Mouse (Mus musculus) heart, postnatal 25 days (tissue): ENCODE measurements around the gene Arhgef17. TPM values are rescaled to one million over a fixed set of nuclear protein-coding genes. Genes with fewer than 3 reads are reported as not detected.

Source experiments
- DNase-seq: peaks from one replicate; pipeline ENCODE4 v3.0.0; 2022; ENCODE audit warnings: low spot score
- intact Hi-C: fragments of 180-260 bp; cut with DNase I; formaldehyde crosslinking; loops from one replicate; pipeline ENCODE4 v1.15.1; 2025
- total RNA-seq, 2 experiments: library from RNA; stranded (reverse); gene quantifications; 2 replicates each; pipeline ENCODE4 v1.2.3; 2021

Gene Arhgef17
- total RNA-seq, 2 experiments from 2014 or later: 24.0 to 28.8 TPM

GRCm38 (mm10) chr7:100881950-100882349, 50.0 kb downstream of the Arhgef17 start:
- no peak for DNase-seq
- intact Hi-C loops: no loop called here

DNA sequence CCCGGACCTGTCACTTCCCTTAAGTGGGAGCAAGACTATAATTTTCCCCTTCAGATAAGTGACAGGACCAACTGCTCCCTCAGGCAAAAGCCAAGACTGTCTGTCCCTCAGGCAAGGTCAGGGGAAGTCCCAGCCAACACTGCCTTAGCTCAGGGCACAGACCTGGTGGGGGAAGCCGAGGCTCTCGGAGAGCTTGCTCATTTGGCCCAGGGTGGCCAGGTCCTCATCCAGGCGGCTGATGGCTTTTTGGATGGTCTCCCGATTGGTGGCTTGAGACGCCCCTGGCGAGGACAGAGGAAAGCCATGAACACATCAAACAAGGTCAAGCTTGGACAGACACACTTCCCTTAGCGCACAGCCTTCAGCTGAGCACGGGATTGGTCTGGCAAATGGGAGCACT, 50.4 kb downstream of the Arhgef17 start:
- DNase-seq: no peak
- intact Hi-C loops: no loop called here

DNA sequence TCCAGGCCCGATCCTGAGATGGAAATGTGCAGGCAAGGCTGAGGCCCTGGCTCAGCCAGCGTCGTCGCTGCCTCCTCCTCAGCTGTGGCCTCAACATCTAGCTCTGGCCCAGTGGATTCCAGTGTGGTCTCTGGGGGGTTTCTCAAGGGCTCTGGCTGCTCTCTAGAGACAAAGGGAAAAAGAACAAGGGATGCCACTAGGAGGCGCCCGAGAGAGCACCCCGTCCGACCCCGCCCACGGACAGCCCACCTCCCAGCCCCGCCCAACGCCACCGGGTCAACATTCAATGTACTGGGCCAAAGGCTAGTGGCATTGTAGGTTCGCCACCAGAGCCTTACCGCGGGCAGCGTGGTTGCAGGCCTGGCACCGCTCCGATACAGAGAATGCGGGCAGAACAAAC, 52.3 kb downstream of the Arhgef17 start:
- intact Hi-C loops: no loop called here
- DNase-seq: no peak

DNA sequence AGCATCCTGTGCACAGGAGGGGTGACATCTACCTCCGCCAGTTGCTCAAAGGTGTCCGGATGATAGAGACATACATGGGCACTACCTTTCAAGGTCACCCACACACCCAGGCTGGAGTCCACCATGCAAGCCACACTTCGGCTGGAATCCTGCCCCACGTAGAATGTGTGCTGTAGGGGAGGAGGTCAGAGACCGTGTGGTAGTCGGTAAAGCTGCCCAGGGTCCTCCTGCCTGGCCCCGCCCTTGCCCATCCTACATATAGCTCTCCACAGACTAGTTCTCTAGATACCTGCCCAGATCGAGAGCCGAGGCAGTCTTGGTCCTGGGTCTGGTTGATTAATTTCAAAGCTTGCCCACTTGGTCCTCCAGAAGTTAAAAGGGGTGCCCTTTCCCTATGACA, 55.1 kb downstream of the Arhgef17 start:
- DNase-seq: no peak
- intact Hi-C loops: no loop called here

DNA sequence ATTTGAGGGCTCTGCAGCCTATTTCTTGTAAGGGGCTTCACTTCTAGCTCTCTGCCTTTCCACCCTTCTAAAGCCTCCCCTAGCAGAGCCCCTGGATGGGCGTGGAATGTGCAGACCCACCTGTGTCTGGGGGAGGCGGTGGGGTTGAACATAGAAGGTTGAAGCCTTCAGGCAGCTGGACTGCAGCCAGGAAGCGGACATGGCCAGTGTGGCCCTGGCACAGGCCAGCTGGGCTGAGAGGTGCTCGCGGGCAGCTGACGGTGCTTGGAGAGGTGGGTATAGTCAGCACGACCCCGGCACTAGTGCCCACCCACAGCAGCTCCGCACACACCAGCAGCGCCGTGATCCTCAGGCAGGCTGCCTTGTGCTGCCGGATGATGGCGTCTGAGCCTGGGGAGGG, 55.6 kb downstream of the Arhgef17 start:
- intact Hi-C loops: no loop called here
- no peak for DNase-seq

- no peak for DNase-seq
- intact Hi-C loops: no loop called here
Measured at GRCm38 (mm10) chr7:100875822-100876221, 56.1 kb downstream of the Arhgef17 start.

DNA sequence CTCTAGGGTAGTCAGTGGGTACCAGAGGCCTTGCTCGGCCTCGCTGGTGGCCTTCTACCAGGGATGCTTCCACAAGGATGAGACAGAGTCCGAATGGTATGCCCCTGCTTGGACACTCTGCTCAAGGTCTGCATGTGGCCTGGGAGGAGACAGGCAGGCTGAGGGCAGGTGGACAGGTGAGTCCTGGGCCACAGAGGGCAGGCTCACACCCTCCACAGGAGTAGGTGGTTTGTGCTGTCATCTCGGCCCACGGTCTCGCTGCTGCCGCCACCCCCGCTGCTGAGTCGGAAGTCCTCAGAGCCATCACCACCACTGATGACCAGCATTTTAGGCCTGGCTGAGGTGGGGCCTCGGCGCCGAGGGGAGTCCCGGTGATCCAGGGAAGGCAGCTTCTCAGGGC, 58.7 kb downstream of the Arhgef17 start:
- intact Hi-C loops: no loop called here
- no peak for DNase-seq

DNA sequence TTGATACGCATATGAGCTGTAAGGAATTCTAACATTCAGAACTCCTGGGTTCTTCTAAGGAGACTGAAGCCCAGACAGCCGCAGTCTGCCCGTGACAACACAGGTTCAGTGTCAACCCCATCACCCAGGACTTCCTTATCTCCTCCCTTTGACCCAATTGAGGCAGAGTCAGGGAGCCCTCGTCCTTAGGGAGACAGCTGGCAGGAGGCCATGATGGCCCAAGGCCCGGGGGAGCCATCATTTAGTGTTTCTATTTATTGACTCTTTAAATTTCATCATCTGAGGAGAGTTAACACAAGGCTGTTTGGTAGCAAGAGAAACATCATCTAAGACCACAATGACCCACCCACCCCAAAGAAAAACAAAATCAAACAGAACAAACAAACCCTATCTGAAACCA, 60.0 kb downstream of the Arhgef17 start:
- intact Hi-C loops: no loop called here
- DNase-seq: no peak

DNA sequence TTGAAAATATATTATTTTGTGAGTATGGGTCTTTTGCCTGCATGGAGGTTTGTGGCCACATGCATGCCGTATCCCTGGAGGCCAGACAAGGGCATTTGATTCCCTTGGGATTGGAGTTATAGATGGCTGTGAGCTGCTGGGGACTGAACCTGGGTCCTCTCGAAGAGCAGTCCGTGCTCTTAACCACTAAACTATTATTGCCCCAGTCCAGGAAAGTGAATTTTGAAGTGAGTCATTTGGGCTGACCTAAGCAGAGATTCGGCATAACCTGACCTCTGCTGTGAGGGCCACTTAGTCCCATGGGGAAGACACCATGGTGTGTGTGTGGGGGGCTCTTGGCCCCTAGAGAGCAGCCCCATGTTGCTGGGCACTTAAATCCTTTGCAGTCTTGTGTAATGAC, 60.6 kb downstream of the Arhgef17 start:
- intact Hi-C loops: no loop called here

GRCm38 (mm10) chr7:100869877-100870629, 61.9 kb downstream of the Arhgef17 start:
- no peak for DNase-seq

More for the DNA sequence above, 60.6 kb downstream of the Arhgef17 start:
- no peak for DNase-seq

GRCm38 (mm10) chr7:100868551-100868950, 63.4 kb downstream of the Arhgef17 start:
- DNase-seq: no peak
- intact Hi-C loops: no loop called here

More at GRCm38 (mm10) chr7:100869877-100870629, 61.9 kb downstream of the Arhgef17 start:
- intact Hi-C loops: no loop called here

DNA sequence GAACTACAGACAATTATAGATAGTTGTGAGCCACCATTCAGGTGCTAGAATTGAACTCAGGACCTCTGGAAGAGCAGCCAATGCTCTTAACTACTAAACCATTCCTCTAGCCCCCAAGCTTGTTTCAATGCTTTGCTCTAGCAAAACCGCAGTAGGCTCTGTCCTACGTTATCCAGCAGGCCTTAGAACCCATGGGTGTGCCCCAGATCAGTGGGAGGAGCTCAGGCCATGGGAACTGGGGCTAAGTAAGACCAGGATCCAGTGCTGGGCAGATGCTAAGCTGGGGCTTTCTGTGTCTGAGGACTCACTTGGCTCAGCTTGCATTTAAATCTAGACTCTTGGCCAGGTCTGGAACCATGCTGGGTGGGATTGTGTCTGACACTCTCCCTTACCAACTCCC, 64.3 kb downstream of the Arhgef17 start:
- no peak for DNase-seq
- intact Hi-C loops: no loop called here

DNA sequence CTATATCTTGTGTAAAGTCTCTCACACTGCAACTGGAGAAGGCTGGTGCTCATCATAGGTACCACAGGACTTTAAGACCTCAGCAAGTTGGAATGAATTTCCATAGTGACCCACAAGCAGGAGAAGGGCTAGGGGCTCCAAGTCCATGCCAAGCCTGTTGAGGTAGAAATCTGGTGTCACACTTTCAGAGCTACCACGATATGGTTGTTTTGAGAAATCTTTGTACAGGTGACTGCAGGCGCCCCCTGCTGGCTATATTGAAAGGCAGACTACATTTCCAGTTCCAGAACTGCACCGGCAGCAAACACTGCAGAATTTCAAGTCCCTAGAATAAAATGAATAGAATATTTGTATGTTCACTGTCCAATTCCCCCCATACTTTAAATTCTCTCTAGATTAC, 65.2 kb downstream of the Arhgef17 start:
- intact Hi-C loops: loop anchor here (1.0 kb wide), 1 partner anchor 17 kb away; no protein-coding TSS in a partner anchor

DNA sequence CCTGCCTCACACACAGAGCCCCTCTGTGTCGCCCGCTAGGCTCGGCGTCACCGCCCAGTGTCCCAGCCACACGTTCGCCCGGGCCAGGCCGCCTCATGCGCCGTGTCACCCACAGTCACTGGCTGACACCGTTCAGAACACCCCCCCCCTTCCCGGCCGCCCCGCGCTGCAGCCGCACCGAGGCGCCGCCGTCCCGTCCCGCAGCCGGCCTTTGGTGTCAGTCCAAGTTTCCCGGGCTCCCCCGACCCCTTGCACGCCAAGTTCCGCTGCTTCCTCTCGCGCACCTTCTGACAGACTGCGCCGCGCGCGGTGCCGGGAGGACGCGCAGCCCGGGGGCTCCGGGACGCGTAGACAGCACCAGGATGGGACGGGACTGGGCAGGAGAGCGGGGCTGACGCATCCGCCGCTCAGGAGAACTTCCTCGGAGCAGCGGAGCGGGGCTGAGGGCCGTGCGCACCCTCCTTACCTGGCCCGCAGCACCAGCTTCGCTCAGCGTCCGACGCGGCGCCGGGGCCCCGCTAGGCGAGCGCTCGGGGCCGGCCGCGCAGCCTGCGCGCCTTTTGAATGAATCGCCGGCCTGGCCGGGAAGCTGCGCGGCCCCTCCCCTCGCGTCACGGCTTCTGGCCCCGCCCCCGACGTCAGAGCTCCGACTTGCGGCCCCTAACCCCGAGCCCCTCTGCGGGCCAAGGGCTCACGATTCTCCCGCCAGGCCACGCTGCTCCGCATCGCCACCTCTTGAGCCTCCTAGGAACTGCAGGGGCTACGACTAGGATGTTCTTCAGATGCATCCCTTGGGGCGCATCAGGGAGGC, 68.9 kb downstream of the Arhgef17 start, which contains the start of gene Relt:
TSS of gene Relt (minus strand) at position 619 of the 811 bp plus-strand sequence.
- intact Hi-C loops: no loop called here
- DNase-seq: peak; percentile 87

More for the DNA sequence above, 65.2 kb downstream of the Arhgef17 start:
- no peak for DNase-seq

DNA sequence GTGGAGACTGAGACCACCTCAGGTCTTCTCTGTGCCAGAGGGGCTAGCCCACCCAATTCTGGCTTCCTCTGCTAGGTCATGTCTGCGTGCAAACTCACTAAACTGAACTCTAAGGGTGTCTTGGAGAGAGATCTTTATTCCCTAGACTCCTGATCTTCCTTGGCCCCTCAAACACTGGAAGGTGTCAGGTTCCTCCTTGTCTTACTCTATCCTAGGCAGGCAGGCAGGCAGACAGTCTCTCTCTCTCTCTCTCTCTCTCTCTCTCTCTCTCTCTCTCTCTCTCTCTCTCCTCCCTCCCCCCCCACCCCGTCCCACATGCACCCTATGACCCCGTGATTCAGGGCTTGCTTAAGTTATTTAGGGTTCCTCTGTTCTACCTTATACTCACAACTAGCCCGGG, 69.6 kb downstream of the Arhgef17 start:
- no peak for DNase-seq
- intact Hi-C loops: no loop called here

- intact Hi-C loops: no loop called here
- DNase-seq: no peak
Measured at GRCm38 (mm10) chr7:100861209-100861608, 70.7 kb downstream of the Arhgef17 start.

DNA sequence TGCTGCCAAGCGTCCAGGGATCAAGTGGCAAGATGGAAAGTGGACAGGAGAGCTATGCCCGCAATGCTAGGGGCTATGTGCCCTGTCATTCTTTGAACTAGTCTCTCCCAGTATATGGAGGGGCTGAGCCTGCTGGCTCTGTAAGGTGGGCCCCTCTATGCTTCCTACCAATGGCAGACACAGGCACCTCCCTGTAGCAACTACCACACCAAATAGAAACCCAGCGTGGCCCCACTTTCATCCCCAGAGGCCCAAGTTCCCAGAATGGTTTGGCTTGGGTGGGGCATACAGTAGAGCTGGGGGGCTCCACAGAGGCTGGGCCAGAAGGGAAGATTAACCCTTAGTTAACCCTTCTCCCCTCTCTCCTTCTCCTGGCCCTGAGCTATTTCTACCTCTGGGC, 71.5 kb downstream of the Arhgef17 start:
- intact Hi-C loops: no loop called here
- no peak for DNase-seq

DNA sequence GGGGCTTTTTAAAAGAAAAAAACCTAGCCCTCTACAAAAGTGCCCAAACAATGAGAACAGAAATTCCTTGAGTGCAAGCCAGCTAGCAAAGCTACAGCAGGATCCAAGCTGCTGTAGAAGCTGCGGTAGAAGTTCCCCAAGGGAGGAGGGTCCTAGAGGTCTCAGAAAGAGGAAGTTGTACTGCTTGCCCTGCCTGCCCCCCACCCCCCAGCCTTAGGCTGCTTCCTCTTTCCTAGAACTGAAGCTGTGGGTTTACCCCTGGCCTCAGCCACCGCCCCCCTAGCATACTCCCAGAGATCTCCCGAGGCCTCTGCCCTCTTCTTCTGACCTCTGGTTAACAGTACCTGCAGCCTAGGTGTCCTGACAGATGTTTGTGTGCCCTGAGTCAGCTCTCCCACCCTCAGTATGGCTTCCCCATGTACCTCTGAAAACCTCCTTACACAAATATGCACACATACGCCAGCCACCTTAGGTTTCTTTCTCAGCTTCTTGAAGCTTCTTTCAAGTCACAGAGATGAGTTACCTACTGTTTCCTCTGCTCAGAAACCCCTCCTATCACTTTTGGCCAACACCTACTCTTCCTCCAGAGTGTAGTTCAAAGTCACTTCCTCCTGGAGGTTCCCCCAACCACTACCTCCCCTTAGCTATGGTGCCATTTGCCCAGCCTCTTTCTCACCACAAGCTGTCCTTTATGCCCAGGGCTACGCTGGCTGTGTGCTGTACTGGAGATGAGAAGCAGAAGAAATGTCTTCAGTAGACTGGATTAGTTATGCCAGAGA, 75.9 kb downstream of the Arhgef17 start:
- intact Hi-C loops: no loop called here
- no peak for DNase-seq

DNA sequence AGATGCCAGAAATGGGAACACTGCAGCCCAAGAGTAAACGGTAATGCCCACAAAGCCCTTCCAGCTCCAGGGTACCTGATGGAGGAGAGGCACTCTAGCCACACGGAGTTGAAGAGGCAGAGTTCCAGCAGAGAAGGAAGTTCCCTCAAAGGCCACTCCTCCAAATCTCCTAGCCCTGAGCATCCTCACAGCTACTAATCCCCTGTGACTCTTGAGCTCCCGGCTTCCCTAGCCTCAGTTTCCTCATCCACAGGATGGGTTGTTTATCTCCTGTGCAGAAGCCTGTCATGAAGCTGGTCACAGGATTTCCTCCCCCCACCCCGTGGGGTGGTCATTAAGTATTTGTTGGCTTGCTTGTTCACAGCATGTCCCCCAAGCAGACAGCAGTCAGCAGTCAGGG, 76.6 kb downstream of the Arhgef17 start:
- no peak for DNase-seq
- intact Hi-C loops: no loop called here

GRCm38 (mm10) chr7:100854861-100855260, 77.0 kb downstream of the Arhgef17 start:
- intact Hi-C loops: no loop called here
- DNase-seq: no peak
